Mouse (Mus musculus): ENCODE data around the gene Tlk1.

GRCm38 (mm10) chr2:70859740-70860139 is 34.2 kb upstream of the Tlk1 start:
- TF ChIP-seq POLR2A (IDR thresholded peaks at IDR 0.05; ENCODE audit: borderline replicate concordance, insufficient read depth, low read length) (no peak), CTCF (IDR thresholded peaks at IDR 0.05; ENCODE audit: borderline replicate concordance, insufficient read depth, low read depth, low read length) (no peak)

Data from cerebellum, adult 2 months (tissue).